Mouse (Mus musculus) adrenal gland, adult 2 months (tissue): Measurements from ENCODE around the gene Lrrc56. TPM values are rescaled to one million over a fixed set of nuclear protein-coding genes. Genes with fewer than 3 reads are reported as not detected.

Source experiments
- microRNA-seq, 2 experiments: library from miRNA; unstranded; fragments of <30 nt; microRNA quantifications; one replicate each; pipeline ENCODE4 v1.2.0; 2021
- polyA plus RNA-seq: library from polyadenylated mRNA; depleted of rRNA; stranded (reverse); fragments of >200 nt; gene quantifications from 2 replicates; pipeline ENCODE4 v1.2.3, GENCODE M21; 2012; rRNA removed
- total RNA-seq, 2 experiments: library from RNA; stranded (reverse); gene quantifications; 2 replicates each; pipeline ENCODE4 v1.2.3; 2021

Lrrc56 gene
- total and polyA plus RNA-seq, 3 experiments, result 6.3 to 8.0 (median 8.0) TPM

Small RNA genes lying within 50 kb of the gene (microRNA-seq; reads per million reads assigned to microRNA genes)
- 210 to 212 reads per million in 2 experiments for gene Mir210

Other genes starting within 250 kb of the Lrrc56 start
- gene Ifitm5, start 243.9 kb upstream of the Lrrc56 start, total RNA-seq, result 1 to 10 TPM in 1 of 2 experiments, under 1 TPM in 1; 0.78 to 1.3 TPM
- gene Ifitm5, start 243.9 kb upstream of the Lrrc56 start, polyA plus RNA-seq, result 1.2 and 2.7 TPM in 2 replicates
- gene Gm45717, start 238.2 kb upstream of the Lrrc56 start, total RNA-seq, result not detected
- not detected in 2 replicates for gene Gm45717, start 238.2 kb upstream of the Lrrc56 start, polyA plus RNA-seq
- 100 to 1,000 TPM; 504 to 654 TPM for gene Ifitm2, start 238.2 kb upstream of the Lrrc56 start, total RNA-seq
- 947 and 952 TPM in 2 replicates for gene Ifitm2, start 238.2 kb upstream of the Lrrc56 start, polyA plus RNA-seq
- gene Ifitm1, start 226.9 kb upstream of the Lrrc56 start, total RNA-seq, result 10 to 100 TPM in 1 of 2 experiments, 1 to 10 TPM in 1; 7.6 to 14.6 TPM
- gene Ifitm1, start 226.9 kb upstream of the Lrrc56 start, polyA plus RNA-seq, result 23.9 and 29.4 TPM in 2 replicates
- 100 to 1,000 TPM; 102 to 148 TPM for gene Ifitm3, start 183.4 kb upstream of the Lrrc56 start, total RNA-seq
- 140 and 146 TPM in 2 replicates for gene Ifitm3, start 183.4 kb upstream of the Lrrc56 start, polyA plus RNA-seq
- under 1 TPM in 1 of 2 experiments, not detected in 1; 0.93 TPM for gene Ifitm6, start 176.2 kb upstream of the Lrrc56 start, total RNA-seq
- 0.39 and 1.2 TPM in 2 replicates for gene Ifitm6, start 176.2 kb upstream of the Lrrc56 start, polyA plus RNA-seq
- not detected for gene Gm17387, start 165.0 kb upstream of the Lrrc56 start, total RNA-seq
- not detected in 2 replicates for gene Gm17387, start 165.0 kb upstream of the Lrrc56 start, polyA plus RNA-seq
- gene B4galnt4, start 133.1 kb upstream of the Lrrc56 start, total RNA-seq, result 1 to 10 TPM; 1.4 to 3.0 TPM
- 1.7 and 5.1 TPM in 2 replicates for gene B4galnt4, start 133.1 kb upstream of the Lrrc56 start, polyA plus RNA-seq
- gene Pkp3, start 115.9 kb upstream of the Lrrc56 start, total RNA-seq, result 1 to 10 TPM in 1 of 2 experiments, under 1 TPM in 1; 0.89 to 1.5 TPM
- gene Pkp3, start 115.9 kb upstream of the Lrrc56 start, polyA plus RNA-seq, result 0.68 and 1.4 TPM in 2 replicates
- 1 to 10 TPM; 2.8 to 5.3 TPM for gene Sigirr, start 93.6 kb upstream of the Lrrc56 start, total RNA-seq
- 6.7 and 8.7 TPM in 2 replicates for gene Sigirr, start 93.6 kb upstream of the Lrrc56 start, polyA plus RNA-seq
- under 1 TPM in 1 of 2 experiments, not detected in 1; 0.17 TPM for gene Ano9, start 76.4 kb upstream of the Lrrc56 start, total RNA-seq
- 0.17 and 0.25 TPM in 2 replicates for gene Ano9, start 76.4 kb upstream of the Lrrc56 start, polyA plus RNA-seq
- gene Ptdss2, start 71.8 kb upstream of the Lrrc56 start, total RNA-seq, result 10 to 100 TPM; 27.7 to 37.9 TPM
- 38.2 and 41.7 TPM in 2 replicates for gene Ptdss2, start 71.8 kb upstream of the Lrrc56 start, polyA plus RNA-seq
- 100 to 1,000 TPM; 301 to 302 TPM for gene Rnh1, start 21.3 kb upstream of the Lrrc56 start, total RNA-seq
- gene Rnh1, start 21.3 kb upstream of the Lrrc56 start, polyA plus RNA-seq, result 214 and 394 TPM in 2 replicates
- gene Hras, start 152 bp upstream of the Lrrc56 start, total RNA-seq, result 10 to 100 TPM; 65.5 to 99.1 TPM
- 41.8 and 47.1 TPM in 2 replicates for gene Hras, start 152 bp upstream of the Lrrc56 start, polyA plus RNA-seq
- under 1 TPM; 0.17 TPM for gene Lmntd2, start 19.9 kb downstream of the Lrrc56 start, total RNA-seq
- 0.81 and 1.2 TPM in 2 replicates for gene Lmntd2, start 19.9 kb downstream of the Lrrc56 start, polyA plus RNA-seq
- gene Rassf7, start 21.7 kb downstream of the Lrrc56 start, total RNA-seq, result 1 to 10 TPM; 2.0 to 6.0 TPM
- gene Rassf7, start 21.7 kb downstream of the Lrrc56 start, polyA plus RNA-seq, result 14.1 and 18.1 TPM in 2 replicates
- 10 to 100 TPM; 61.0 to 64.5 TPM for gene Phrf1, start 34.6 kb downstream of the Lrrc56 start, total RNA-seq
- gene Phrf1, start 34.6 kb downstream of the Lrrc56 start, polyA plus RNA-seq, result 23.5 and 33.7 TPM in 2 replicates
- 10 to 100 TPM in 1 of 2 experiments, 1 to 10 TPM in 1; 7.4 to 12.2 TPM for gene Irf7, start 72.3 kb downstream of the Lrrc56 start, total RNA-seq
- 155 and 171 TPM in 2 replicates for gene Irf7, start 72.3 kb downstream of the Lrrc56 start, polyA plus RNA-seq
- gene Cdhr5, start 82.6 kb downstream of the Lrrc56 start, total RNA-seq, result 10 to 100 TPM in 1 of 2 experiments, 1 to 10 TPM in 1; 1.9 to 17.1 TPM
- gene Cdhr5, start 82.6 kb downstream of the Lrrc56 start, polyA plus RNA-seq, result 9.0 and 18.5 TPM in 2 replicates
- not detected for gene Sct, start 85.0 kb downstream of the Lrrc56 start, total RNA-seq
- 0.93 and 1.2 TPM in 2 replicates for gene Sct, start 85.0 kb downstream of the Lrrc56 start, polyA plus RNA-seq
- gene Drd4, start 97.8 kb downstream of the Lrrc56 start, total RNA-seq, result under 1 TPM in 1 of 2 experiments, not detected in 1; 0.31 TPM
- 0.62 and 12.1 TPM in 2 replicates for gene Drd4, start 97.8 kb downstream of the Lrrc56 start, polyA plus RNA-seq
- gene Deaf1, start 133.5 kb downstream of the Lrrc56 start, total RNA-seq, result 10 to 100 TPM; 27.8 to 30.5 TPM
- gene Deaf1, start 133.5 kb downstream of the Lrrc56 start, polyA plus RNA-seq, result 18.7 and 34.4 TPM in 2 replicates
- gene Tmem80, start 133.6 kb downstream of the Lrrc56 start, total RNA-seq, result 10 to 100 TPM; 26.9 to 34.8 TPM
- 32.7 and 33.5 TPM in 2 replicates for gene Tmem80, start 133.6 kb downstream of the Lrrc56 start, polyA plus RNA-seq
- gene Eps8l2, start 144.7 kb downstream of the Lrrc56 start, total RNA-seq, result 1 to 10 TPM; 2.7 to 3.0 TPM
- gene Eps8l2, start 144.7 kb downstream of the Lrrc56 start, polyA plus RNA-seq, result 2.6 and 3.8 TPM in 2 replicates
- 100 to 1,000 TPM; 640 to 700 TPM for gene Taldo1, start 198.0 kb downstream of the Lrrc56 start, total RNA-seq
- 260 and 309 TPM in 2 replicates for gene Taldo1, start 198.0 kb downstream of the Lrrc56 start, polyA plus RNA-seq
- 10 to 100 TPM; 29.7 to 41.1 TPM for gene Gatd1, start 220.0 kb downstream of the Lrrc56 start, total RNA-seq
- gene Gatd1, start 220.0 kb downstream of the Lrrc56 start, polyA plus RNA-seq, result 49.5 and 58.2 TPM in 2 replicates
- 1 to 10 TPM; 1.6 to 2.8 TPM for gene Cend1, start 235.3 kb downstream of the Lrrc56 start, total RNA-seq
- gene Cend1, start 235.3 kb downstream of the Lrrc56 start, polyA plus RNA-seq, result 1.00 and 1.2 TPM in 2 replicates
- gene Slc25a22, start 243.7 kb downstream of the Lrrc56 start, total RNA-seq, result 100 to 1,000 TPM; 125 to 172 TPM
- gene Slc25a22, start 243.7 kb downstream of the Lrrc56 start, polyA plus RNA-seq, result 234 and 236 TPM in 2 replicates
- gene Pidd1, start 249.9 kb downstream of the Lrrc56 start, total RNA-seq, result 1 to 10 TPM; 1.4 to 1.5 TPM
- 9.2 and 11.2 TPM in 2 replicates for gene Pidd1, start 249.9 kb downstream of the Lrrc56 start, polyA plus RNA-seq